Mouse (Mus musculus) MN1 (cell line): ENCODE measurements around the gene Stambp.
"Not testable (repeated sequence)": the region's sequence is repeated elsewhere in the genome, so short reads cannot be mapped to it uniquely, and the experiment has no call there.

Experiments used
- DNase-seq: peaks from one replicate; pipeline ENCODE4 v3.0.0-alpha.2; 2016; ENCODE audit warnings: low spot score

The Stambp gene

DNA sequence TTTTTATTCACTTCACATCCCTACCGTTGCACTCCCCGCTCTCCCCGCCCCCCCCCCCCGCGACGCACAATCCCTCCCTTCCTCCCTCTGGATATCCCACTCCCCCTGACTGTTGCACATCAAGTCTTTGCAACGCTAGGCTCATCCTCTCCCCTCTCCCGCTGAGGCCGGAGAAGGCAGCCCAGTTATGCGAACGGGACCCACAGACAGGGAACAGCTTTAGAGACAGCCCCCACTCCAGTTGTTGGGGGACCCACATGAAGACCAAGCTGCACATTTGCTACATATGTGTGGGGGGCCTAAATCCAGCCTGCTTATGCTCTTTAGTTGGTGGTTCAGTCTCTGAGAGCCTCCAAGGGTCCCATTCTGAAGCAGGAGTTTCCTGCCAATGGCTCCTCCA is at the start of gene Stambp:
TSS of gene Stambp (minus strand) at position 59 of the 400 bp plus-strand sequence.
- DNase-seq = no peak

DNA sequence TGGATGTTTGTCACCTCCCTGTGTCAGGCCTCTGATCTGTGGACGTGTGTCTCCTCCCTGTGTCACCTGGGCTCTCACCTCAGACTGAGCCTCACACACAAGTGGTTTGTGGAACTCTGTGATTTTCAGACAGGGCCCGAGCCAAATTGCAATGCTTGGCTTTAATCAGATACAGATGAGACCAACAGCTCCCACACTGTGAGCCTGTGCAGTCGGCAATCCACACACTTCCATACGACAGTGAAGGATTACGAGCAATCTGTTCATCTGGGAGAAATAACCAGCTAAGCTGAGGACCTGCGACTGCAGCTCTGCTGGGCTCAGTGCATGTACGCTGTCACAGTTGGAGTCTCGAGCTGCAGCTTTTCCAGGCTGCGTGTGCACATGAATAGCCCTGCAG is 47.4 kb upstream of the Stambp start:
- no peak for DNase-seq

DNA sequence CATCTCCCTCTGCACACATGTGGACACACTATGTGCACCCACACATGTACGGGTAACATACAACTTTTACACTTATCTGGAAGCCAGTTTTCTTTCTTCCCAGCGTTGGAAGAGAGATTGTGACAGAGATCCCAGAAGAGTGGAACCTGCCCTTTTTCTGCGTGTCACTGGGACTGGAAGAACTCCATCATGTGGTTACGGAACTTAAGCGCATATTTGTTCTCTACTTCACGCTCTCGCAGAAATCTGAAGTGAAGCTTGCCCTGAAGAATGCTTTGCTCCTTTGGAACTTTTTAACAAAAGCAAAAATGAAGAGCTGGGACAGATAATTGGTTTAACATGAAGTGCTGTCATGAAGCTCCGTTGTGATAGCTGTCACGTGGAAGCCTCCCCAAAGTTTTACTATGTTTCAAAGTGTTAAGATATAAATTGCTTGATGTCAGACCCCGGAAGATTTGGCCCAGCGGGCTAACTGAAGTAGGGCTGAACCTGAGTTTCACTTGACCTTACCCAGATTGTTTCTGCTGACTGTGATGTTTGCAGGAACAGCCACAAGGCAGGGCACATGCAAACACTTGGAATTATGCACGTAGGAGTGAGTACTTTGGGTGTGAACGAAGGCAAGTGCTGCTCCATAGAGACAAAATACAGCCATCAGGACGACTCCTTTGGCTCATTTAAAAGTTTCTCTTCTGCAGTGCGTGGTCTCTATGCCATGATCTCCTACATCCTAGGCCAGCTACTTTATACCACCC is 45.2 kb upstream of the Stambp start:
- no peak for DNase-seq

DNA sequence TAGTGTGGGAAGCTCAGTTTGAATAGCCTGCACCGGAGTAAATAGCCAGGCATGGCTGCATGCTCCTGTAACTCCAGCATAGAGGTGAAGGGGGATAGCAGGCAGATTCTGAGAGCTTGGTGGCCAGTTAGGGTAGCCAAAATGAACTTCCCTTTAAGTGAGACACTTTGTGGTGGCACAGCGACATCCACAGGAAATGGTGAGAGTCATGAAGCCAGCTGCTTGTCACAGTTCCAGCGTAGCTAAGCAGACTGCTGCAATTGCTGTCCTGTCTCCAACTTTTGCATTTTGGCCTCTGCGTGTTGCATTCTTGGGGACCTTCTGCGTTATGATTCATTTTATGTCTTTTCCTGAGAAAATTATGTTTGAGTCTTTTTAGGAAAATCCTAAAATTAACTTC is 44.0 kb upstream of the Stambp start:
- no peak for DNase-seq

DNA sequence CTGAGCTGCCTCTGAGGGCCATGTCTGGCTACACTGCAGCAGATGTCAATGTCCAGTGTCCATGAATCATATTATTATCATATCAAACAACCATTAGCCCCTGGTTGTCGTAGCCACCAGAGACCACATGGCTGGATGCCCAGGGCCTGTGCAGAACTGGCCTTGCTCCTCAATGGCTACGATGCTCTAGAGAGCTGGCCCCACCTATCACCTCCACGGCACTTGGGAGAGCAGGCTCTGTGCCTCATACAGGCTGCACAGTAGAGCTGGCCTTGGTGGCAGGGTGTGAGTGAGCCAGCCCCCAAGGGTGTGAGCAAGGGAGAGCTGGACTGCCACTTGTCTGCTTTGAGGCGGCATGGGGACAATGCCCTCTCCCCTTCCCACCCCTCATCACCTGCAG is 41.9 kb upstream of the Stambp start:
- DNase-seq = no peak

DNA sequence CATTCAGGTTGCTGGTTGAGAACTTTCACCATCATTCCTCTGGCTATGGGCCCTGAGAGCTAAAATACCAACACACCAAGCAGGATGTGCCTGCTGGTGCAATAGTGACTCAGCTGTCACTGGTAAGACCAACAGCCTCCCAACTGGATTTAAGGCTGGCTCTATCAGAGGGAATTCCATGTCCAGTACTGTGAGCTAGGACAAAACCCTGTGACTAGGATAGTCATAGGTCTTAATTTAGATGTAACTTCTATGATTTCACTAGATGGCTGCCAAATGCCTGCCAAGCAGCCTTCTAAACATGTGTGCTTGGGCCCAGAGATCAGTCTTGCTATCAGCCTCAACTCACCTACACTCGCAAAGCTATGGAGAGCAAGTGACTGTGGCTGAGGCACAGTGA is 40.4 kb upstream of the Stambp start:
- no peak for DNase-seq

DNA sequence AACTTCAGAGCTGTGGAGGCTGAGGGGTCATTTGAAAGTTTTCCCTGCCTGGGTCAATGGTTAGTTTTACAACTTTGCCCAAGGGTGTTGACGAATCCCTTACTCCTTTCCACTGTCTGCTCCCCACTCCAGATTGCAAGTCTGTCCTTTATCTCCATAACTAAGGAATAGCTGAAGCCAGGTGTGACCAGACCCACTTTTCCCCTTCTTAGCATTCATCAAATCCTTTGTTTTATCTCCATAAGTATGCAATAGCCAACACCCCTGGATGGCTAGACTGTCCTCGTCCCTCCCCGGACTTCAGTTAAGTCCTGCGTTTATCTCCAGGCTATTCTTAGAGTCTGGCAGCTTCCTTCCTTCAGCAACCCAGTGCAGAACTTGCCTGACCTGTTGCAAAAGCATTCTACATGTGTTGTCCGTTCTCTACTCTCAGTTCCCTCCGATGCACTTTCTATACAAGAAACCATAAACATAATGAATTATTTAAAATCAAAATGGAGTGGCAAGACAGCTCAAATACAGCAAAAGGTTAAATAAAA is 27.2 kb upstream of the Stambp start:
- no peak for DNase-seq

DNA sequence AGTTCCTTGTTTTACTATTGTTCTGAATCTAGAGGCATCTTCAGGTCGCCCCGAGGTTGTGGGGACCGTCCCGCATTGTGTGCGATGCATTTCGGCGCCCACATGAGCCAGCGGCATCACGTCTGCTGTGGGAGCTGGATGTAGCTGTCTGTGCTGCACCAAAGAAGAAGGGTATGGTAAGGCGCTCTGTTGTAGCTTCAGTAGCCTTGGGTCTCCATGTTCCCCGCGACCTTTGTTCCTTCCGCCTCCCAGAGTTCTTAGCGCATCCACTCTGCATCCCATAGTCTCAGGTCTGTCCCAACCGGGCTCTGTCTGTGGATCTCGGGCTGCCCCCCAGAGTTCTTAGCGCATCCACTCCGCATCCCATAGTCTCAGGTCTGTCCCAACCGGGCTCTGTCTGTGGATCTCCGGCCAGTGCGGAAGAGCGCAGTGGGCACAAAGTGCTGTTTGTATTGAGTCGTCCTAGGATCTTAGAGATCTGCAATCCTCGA is 26.6 kb upstream of the Stambp start:
- no peak for DNase-seq

DNA sequence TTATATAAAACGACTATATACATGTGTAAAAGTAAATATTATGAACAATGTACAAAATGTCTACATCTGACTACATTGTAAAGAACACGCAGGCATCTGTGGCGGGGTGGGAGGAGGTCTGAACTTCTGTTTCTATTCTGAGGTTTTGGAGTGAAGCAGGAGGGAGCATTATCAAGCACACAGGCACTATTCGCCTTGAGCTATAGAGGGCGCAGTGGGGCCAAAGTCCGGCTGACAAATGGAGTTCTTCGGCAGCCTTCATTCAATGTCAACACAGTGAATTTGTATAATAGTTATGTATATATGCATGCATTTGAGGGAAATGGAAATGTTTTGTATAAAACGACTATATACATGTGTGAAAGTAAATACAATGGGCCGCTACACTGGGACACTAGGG is 26.1 kb upstream of the Stambp start:
- no peak for DNase-seq

DNA sequence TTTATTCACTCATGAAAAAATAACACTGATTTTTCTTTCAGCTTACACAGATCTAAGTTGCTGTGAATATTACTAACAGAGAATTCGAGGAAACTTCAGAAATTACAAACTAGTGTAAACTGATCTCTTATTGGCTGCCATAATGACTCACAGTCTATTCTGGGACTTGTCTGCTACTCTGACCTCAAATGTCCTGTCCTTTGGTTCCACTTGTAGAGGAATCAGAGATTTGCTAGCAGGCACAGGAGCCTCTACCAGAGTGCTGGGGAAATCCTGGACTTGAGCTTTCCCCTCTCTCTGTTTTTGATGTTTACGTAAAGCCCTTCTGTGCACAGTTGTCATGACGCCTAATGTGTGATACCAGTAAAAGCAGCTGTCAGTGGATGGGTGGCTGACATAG is 25.5 kb upstream of the Stambp start:
- no peak for DNase-seq

DNA sequence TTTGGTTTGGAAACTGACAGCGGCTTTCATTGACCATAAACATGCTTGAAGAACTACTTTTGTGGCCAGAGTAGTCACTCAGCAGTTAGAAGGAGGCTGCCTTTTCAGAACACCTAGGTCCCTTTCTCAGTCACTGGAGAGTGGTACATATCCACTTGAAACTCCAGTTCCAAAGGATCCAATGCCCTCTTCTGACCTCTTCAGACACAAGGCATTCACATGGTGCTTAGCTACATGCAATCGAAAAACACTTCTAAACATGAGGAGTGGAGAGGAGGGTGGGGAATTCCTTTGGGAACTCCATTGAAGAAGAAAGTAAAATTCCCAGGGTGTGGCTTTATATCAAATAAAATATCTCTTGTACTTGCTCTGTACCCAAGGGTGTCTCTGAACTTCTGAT is 22.5 kb upstream of the Stambp start:
- no peak for DNase-seq

DNA sequence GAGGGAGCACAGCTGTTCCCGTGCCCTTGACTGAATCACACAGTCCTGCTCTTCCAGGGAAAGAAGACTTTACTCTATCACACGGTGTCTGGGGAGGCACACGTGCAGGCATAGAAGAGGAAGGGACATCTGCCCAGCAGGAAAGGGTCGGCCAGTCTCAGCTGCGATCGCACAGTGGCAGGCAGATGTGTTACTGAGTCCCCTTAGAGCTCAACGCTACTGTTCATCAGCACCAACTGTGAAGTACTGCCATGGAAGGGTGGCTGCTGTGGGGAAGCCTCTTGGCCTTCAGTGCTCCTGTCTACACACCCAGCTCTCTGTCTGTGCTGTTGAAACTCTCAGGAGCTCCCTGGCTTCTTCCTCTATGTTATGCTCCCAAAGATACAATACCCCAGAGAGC is 21.4 kb upstream of the Stambp start:
- DNase-seq = no peak

DNA sequence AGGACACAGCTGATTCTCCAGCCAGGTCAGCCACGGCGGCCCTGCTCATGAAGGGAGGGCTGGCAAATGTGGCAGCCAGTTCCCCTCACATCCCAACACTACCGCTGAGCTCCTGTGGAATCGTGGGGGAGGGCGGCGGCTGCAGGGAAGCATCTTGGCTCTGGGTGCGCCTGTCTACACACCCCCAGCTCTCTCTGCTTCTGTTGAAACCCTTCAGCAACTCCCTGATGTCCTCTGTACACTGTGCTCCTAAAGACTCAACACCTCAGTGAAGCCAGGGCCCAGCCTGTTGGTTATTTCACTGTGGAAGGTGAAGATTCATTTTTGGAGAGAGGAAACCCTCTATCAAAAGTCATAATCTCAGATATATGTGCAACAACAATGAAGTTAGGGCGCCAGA is 19.5 kb upstream of the Stambp start:
- no peak for DNase-seq

DNA sequence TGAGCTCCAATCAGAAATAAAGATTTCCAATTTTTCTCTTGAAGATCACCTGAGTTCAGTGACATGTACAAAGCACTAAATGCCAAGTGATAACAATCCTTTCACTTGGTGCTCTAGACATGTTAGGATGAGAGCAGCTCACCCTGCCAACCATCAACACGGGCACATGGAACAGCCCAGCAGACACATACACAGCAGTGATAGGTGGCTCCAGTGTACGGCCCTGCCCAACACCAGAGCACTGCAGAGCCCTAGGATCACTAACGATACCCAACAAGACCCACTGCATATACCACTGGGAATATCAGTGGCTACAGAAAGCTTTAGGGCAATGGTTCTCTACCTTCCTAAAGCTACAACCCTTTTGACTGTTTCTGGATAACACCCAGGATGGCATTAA is 17.8 kb upstream of the Stambp start:
- DNase-seq = no peak

DNA sequence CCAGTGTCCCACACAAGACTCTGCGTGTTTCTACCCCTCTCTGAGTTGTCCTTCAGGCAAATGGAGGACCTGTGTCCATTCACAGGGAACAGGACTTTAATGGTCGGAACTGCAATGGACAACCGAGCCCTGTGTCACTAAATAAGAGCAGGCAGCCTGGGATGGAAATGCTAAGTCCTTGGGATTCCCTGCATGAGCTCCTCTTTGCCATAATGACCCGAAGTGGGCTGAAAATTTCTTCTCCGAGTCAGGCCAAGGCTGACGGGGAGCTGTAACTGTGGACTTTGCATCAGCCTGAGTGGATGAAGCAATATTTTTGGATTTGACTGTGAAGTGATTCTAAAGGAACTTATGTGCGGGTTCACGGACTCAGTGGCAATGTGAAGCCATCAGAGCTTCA is 14.7 kb upstream of the Stambp start:
- not testable (repeated sequence) for DNase-seq

DNA sequence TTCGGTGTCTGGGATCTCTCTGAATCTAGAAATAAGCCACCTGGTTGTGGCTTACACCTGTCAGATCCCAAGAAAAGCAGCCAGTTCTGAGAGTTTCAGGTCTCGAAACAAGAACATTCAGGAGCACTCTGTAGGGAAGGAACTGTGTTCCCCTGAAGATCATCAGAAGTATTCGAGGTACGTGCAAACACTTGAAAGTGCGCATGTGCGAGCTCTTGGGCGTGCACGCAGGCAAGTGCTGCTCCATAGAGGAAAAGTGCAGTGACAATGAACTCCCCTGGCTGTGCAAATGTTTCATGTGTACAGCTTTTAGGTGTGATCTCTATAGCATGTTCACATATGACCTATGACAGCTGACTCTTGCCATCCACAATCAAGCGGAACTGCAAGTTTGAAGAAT is 12.8 kb upstream of the Stambp start:
- not testable (repeated sequence) for DNase-seq

DNA sequence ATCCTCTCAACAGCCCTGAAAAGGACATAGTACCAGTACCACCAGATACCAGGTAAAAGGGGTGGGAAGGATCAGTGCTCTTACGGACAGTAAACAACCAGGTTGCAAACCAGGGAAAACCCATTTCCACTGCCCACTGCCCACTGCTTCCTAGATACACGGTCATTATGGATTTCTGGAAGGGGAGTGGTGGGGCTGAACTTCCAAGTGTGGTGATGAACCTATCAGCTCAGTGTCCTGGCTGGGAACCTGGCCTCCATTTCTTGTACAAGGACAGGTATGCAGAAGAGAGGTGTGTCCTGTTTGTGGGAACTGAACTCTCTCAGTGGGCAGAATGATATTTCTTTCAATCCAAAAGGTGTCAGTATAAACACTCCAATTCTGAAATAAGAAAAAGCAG is 11.1 kb upstream of the Stambp start:
- no peak for DNase-seq

DNA sequence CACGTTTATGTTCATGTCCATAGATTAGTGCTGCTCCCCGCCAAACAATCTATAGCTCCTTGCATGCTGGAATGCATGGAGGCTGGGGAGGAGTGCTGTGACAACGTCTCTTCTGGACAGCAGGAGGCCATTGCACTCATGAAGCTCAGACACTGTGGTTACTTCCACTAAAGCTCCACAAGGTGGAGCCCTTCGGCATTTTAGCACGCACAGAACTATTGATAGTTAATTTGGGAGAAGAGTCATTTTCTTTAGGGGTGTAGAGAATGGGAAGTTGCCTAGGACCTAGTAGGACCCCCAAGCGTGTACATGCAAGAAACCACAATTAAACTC is 10.4 kb upstream of the Stambp start:
- DNase-seq = peak; percentile 78

DNA sequence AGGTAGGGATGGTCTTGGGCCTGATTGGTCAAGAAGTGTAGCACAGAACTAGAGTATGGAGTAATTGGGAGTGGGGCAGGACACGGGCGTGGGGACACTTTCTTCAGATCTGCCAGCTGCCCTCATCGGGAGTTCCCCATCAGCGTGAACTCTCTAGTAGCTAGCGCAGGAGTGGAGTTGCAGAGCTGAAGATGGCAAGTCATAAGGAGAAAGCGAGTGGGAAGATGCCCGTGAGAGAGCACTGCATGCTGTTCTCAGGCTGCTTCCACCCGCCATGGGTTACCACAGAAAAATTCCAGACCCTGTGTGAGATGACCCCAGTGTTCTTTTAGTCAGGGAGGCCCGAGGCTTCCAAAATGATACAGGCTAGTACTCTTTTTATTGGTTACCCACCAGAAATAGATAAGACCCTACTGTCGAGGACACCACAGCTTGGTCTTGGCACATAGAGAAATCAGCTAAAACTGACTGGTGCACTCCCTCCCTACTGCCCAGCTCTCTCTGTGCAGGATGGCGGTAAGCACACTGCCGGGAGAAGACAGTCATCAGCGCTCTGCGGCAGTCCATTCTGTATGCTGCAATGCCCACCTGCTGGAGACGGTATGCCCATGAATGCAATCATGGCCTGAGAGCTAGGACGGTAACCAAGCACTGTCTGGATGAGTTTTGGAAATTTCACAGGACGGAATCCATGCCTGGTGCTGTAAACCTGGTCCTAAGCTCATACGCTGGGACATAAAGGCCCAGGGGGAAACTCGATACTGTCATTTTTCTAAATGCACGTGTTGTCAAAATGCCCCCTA is 9.8 kb upstream of the Stambp start:
- no peak for DNase-seq

DNA sequence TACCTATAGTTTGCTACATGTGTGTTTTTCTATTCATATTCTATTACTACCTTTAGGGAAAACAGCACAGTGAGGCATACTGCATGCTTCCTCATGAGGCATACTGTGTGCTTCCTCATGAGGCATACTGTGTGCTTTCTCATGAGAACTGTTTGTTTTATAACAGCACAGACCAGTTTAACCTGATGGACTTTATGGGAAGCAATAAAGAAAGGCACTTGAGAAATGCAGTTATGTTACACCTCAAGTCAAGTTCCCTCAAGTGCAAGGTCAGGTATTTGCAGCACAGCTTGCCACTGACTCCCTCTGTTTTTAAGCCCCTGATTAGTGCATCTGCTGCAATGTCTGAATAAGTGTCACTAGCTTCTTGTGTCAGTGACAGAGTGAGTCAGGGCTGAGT is 5.0 kb upstream of the Stambp start:
- no peak for DNase-seq

DNA sequence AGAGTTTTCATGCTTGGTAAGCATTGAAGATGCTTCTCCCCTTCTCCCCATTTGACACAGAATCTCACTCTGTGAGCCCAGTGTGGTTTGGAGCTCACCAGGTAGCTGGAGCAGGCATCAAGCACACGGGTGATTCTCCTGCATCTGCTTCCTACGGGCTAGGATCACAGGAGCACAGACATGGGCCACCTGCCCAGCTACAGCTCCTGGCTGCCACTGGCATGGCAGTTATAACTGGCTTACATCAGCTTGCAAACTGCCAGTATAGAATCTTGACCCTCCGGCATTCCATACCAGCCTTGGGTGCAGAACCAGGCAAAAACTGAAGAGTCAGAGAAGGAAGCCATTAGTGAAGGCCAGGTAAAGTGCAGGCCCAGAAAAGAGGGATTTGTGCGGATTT is 3.1 kb upstream of the Stambp start:
- DNase-seq = no peak

DNA sequence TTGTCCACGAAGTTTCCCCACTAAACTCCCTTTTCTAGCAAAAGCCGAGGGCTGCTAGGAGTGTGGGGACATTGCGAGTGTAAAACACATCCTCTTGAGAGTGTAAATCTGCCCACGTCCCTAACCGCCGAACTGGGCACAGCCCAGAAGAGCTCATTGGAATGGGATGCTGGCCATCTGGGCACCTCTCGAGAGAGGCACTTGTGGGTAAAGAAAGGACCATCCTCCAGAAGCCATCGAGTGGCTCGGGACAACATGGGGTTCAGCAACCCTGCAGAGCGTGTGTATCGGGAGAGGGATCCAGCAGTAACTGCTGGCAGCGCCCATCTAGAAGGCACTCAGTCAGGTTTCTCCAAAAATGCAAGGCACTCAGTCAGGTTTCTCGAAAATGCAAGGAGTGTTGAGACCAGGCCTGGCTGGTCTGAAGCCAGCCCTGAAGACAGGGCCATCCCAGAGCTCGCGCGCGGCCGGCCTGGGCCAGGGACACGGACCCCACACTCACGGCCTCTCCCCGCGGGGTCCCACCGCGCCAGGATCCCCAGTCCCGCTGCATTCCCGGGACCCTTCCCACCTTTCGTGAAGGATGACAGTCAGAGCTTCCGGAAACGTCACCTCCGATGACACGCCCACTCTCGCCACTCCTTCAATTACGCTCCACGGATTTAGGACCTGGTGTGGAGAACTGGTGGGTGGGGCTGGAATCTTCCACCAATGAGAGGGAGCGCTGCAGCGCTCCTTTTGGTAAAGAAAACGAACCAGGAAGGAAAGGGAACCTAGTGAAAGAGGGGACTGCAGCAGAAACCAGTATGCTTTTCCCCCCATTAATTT is 475 bp downstream of the Stambp start:
- peak; percentile 93 for DNase-seq
